Mouse (Mus musculus): ENCODE data around the gene B3glct. TPM values are rescaled to one million over a fixed set of nuclear protein-coding genes. Genes with fewer than 3 reads are reported as not detected.

B3glct gene
- polyA plus RNA-seq, 1 experiment from 2014 or later, result 12.8 TPM

- no peaks in the 10 kb centered on the region for H3K27me3 ChIP-seq
- no peak overlapping the region for H3K27ac ChIP-seq
- no peak overlapping the region for H3K4me3 ChIP-seq
- no peak overlapping the region for H3K4me2 ChIP-seq
- H3K36me3 ChIP-seq (ENCODE audit: poor library complexity, severe bottlenecking), result no peaks in the 10 kb centered on the region
- 96% methylated on average over 5 of the region's 5 CpGs for WGBS
- H3K9ac ChIP-seq, result no peak overlapping the region
- no peak for ATAC-seq
- H3K9me3 ChIP-seq (replicated peaks), result no peaks in the 10 kb centered on the region
- H3K4me1 ChIP-seq, result no peaks in the 10 kb centered on the region
Measured at GRCm38 (mm10) chr5:149767651-149768301, 89.7 kb downstream of the B3glct start.

DNA sequence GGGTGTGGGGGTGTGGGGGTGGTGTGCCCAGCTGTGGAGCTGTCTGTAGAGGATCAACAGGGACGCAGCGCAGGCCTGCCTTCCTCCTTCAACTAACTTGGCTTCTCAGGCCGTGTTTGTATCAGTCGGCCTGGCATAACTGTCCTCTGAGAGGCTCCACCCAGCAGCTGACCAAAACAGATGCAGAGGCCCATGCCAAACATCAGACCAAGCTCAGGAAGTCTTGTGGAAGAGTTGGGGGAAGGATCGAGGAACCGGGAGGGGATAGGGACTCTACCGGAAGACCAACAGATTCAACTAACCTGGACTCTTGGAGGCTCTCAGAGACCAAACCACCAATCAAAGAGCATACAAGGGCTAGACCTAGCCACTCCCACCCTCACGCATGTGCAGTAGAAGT, 91.6 kb downstream of the B3glct start:
- Histone ChIP-seq H3K9me3 (replicated peaks) (no peaks in the 10 kb centered on the region), H3K4me3 (no peak overlapping the region), H3K9ac (no peak overlapping the region), H3K36me3 (ENCODE audit: poor library complexity, severe bottlenecking) (no peaks in the 10 kb centered on the region), H3K4me2 (no peak overlapping the region), H3K4me1 (no peaks in the 10 kb centered on the region), H3K27ac (no peak overlapping the region), H3K27me3 (no peaks in the 10 kb centered on the region)
- 96% methylated on average over 8 of the region's 8 CpGs for WGBS
- no peak for ATAC-seq

GRCm38 (mm10) chr5:149776038-149776437, 98.0 kb downstream of the B3glct start:
- no peak overlapping the region for H3K4me3 ChIP-seq
- no peaks in the 10 kb centered on the region for H3K36me3 ChIP-seq (ENCODE audit: poor library complexity, severe bottlenecking)
- WGBS, result 95% methylated on average over 7 of the region's 7 CpGs
- H3K9me3 ChIP-seq (replicated peaks), result peaks cover 7% of the 10 kb centered on the region; the same call in 1 of the 2 replicates
- no peak overlapping the region for H3K9ac ChIP-seq
- no peaks in the 10 kb centered on the region for H3K4me1 ChIP-seq
- no peak overlapping the region for H3K4me2 ChIP-seq
- no peak overlapping the region for H3K27ac ChIP-seq
- H3K27me3 ChIP-seq, result no peaks in the 10 kb centered on the region
- no peak for ATAC-seq

DNA sequence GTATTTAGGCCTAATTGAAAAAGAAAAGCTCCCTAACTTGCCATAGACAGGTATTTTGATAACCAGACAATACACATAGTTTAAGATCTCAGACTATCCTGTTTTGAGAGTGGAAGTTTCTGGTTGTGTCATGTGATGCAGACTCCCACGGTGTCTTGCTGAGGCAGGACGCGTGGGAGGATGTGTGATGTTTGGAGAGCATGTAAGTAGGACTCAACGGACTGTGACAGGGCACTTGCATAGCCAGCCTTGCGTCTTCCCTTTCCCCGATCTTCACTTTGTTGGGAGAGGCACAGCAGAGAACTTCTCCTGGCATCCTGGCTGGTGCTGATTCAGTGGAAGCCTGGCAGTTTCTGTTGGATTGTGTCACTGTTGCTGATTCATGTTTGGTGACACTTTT, 101.7 kb downstream of the B3glct start:
- no peak overlapping the region for H3K4me3 ChIP-seq
- H3K9me3 ChIP-seq (replicated peaks), result peaks cover 7% of the 10 kb centered on the region; the same call in 1 of the 2 replicates
- H3K27me3 ChIP-seq, result no peaks in the 10 kb centered on the region
- H3K9ac ChIP-seq, result no peak overlapping the region
- H3K27ac ChIP-seq, result no peak overlapping the region
- no peaks in the 10 kb centered on the region for H3K36me3 ChIP-seq (ENCODE audit: poor library complexity, severe bottlenecking)
- no peaks in the 10 kb centered on the region for H3K4me1 ChIP-seq
- no peak for ATAC-seq
- 93% methylated on average over 6 of the region's 6 CpGs for WGBS
- no peak overlapping the region for H3K4me2 ChIP-seq

- Histone ChIP-seq H3K4me1 (no peaks in the 10 kb centered on the region), H3K9me3 (replicated peaks) (peaks cover 7% of the 10 kb centered on the region; the same call in 1 of the 2 replicates), H3K4me3 (no peak overlapping the region), H3K4me2 (no peak overlapping the region), H3K36me3 (ENCODE audit: poor library complexity, severe bottlenecking) (no peaks in the 10 kb centered on the region), H3K27me3 (no peaks in the 10 kb centered on the region), H3K9ac (no peak overlapping the region), H3K27ac (no peak overlapping the region)
- WGBS, result 92% methylated on average over 2 of the region's 2 CpGs
- no peak for ATAC-seq
Measured at GRCm38 (mm10) chr5:149780411-149780810, 102.4 kb downstream of the B3glct start.

DNA sequence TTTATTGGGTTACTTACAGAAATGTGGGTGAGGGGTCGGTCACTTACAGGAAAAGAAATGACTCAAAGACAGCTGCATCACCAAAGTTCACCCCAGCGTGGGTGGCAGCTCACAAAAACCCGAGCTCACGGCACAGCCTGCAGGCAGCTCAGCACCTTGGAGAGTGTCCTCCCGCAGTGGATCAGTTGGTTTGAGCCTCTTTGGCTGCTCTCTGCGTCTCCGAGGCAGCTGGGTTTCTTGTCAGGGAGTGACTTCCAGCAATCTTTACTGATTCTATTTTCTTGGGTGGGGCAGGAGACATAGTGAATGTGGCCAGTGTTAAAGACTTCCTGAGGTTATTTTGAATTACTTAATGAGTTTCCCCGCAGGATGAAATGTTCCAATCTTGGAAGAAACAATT, 112.1 kb downstream of the B3glct start:
- no peaks in the 10 kb centered on the region for H3K4me1 ChIP-seq
- no peak overlapping the region for H3K4me3 ChIP-seq
- H3K9me3 ChIP-seq (replicated peaks), result peaks cover 10% of the 10 kb centered on the region
- 16% methylated on average over 8 of the region's 8 CpGs for WGBS
- H3K4me2 ChIP-seq, result no peak overlapping the region
- H3K36me3 ChIP-seq (ENCODE audit: poor library complexity, severe bottlenecking), result no peaks in the 10 kb centered on the region
- H3K9ac ChIP-seq, result no peak overlapping the region
- H3K27ac ChIP-seq, result no peak overlapping the region
- ATAC-seq, result no peak
- no peaks in the 10 kb centered on the region for H3K27me3 ChIP-seq

DNA sequence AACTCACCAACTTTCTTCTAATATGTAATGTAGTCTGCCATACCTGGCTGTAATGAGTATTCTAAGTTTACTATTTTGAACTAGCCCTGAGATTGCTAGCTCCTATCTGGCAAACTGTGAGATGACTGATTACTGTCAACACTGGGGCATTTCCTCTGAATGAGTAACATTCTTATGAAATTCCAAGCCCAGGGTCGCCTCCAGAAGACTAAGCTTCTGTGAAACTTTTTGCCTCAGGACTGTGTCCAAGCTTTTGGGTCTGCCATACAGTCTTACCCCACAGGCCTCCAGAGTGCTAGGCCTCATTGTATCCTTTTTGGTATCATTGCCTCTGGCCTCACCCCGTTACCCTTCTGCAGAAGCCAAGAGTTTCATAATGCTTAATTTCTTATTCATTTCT, 132.0 kb downstream of the B3glct start:
- Histone ChIP-seq H3K27me3 (no peaks in the 10 kb centered on the region), H3K27ac (no peak overlapping the region), H3K9me3 (replicated peaks) (no peaks in the 10 kb centered on the region), H3K36me3 (ENCODE audit: poor library complexity, severe bottlenecking) (no peaks in the 10 kb centered on the region), H3K4me3 (no peak overlapping the region), H3K4me2 (no peak overlapping the region), H3K4me1 (no peaks in the 10 kb centered on the region), H3K9ac (no peak overlapping the region)
- 87% methylated on average over 2 of the region's 2 CpGs for WGBS
- no peak for ATAC-seq

- ATAC-seq, result no peak
- Histone ChIP-seq H3K27me3 (no peaks in the 10 kb centered on the region), H3K36me3 (ENCODE audit: poor library complexity, severe bottlenecking) (no peaks in the 10 kb centered on the region), H3K9me3 (replicated peaks) (no peaks in the 10 kb centered on the region), H3K4me2 (no peak overlapping the region), H3K4me1 (no peaks in the 10 kb centered on the region), H3K9ac (no peak overlapping the region), H3K27ac (no peak overlapping the region), H3K4me3 (no peak overlapping the region)
- WGBS, result 55% methylated on average over 6 of the region's 6 CpGs
Measured at GRCm38 (mm10) chr5:149811835-149812234, 133.8 kb downstream of the B3glct start.

Other genes with a start within 250 kb of the B3glct start
- 2.2 and 3.1 TPM in 2 replicates for gene Tex26, start 238.6 kb upstream of the B3glct start, polyA plus RNA-seq (2015; fragmentation: Nextera tagmentation; extraction: Ambion mirVana)
- gene Wdr95, start 149.6 kb upstream of the B3glct start, polyA plus RNA-seq (2015; fragmentation: Nextera tagmentation; extraction: Ambion mirVana), result 0.41 and 0.68 TPM in 2 replicates
- 108 and 109 TPM in 2 replicates for gene Hsph1, start 41.9 kb upstream of the B3glct start, polyA plus RNA-seq (2015; fragmentation: Nextera tagmentation; extraction: Ambion mirVana)

All from forebrain, embryonic 13.5 days (tissue).